Mouse (Mus musculus) lung, embryonic 16.5 days (tissue): ENCODE results near the gene Gm17409. TPM values are rescaled to one million over a fixed set of nuclear protein-coding genes. Genes with fewer than 3 reads are reported as not detected.

Source experiments
- ATAC-seq: fragments of 200-750 bp; cut with Nextera tagmentation; 2 replicates; pipeline ENCODE4 v1.8.0; 2017; ENCODE audit warnings: low read depth, mild to moderate bottlenecking, moderate library complexity
- H3K27ac ChIP-seq: fragments of 300-500 bp; sonication (generic); 2 replicates; pipeline ENCODE4 v1.5.1; 2014; ENCODE audit warnings: mild to moderate bottlenecking, control low read depth, low read length
- H3K27me3 ChIP-seq: fragments of 300-500 bp; sonication (generic); 2 replicates; pipeline ENCODE4 v1.6.1; 2014; ENCODE audit warnings: low read depth, low read length, mixed read lengths; ENCODE audit not compliant: control insufficient read depth, insufficient read depth
- H3K36me3 ChIP-seq: fragments of 300-500 bp; sonication (generic); 2 replicates; pipeline ENCODE4 v1.6.1; 2014; ENCODE audit warnings: low read length; ENCODE audit not compliant: control insufficient read depth, insufficient read depth
- H3K4me1 ChIP-seq: fragments of 300-500 bp; sonication (generic); replicated peaks from 2 replicates; pipeline ENCODE4 v1.6.1; 2014; ENCODE audit warnings: low read length, mixed read lengths; ENCODE audit not compliant: control insufficient read depth, insufficient read depth
- H3K4me2 ChIP-seq: fragments of 300-500 bp; sonication (generic); 2 replicates; pipeline ENCODE4 v1.6.1; 2014; ENCODE audit warnings: low read depth, low read length, control low read depth
- H3K4me3 ChIP-seq: fragments of 300-500 bp; sonication (generic); 2 replicates; pipeline ENCODE4 v1.5.1; 2014; ENCODE audit warnings: mild to moderate bottlenecking, low read length, control low read depth
- H3K9ac ChIP-seq: fragments of 300-500 bp; sonication (generic); 2 replicates; pipeline ENCODE4 v1.6.1; 2014; ENCODE audit warnings: low read length, control low read depth
- H3K9me3 ChIP-seq: fragments of 300-500 bp; sonication (generic); 2 replicates; pipeline ENCODE4 v1.6.1; 2016; ENCODE audit warnings: low read length; ENCODE audit not compliant: control insufficient read depth
- whole genome bisulfite sequencing: fragments of 180-500 bp; shearing (Covaris S2); extraction: QIAGEN DNeasy Blood & Tissue Kit; methylation state at CpG from one replicate; pipeline ENCODE4 v1.1.7; 2014; 5-methylcytosine and 5-hydroxymethylcytosine counted together
- polyA plus RNA-seq: library from polyadenylated mRNA; unstranded; fragments of >200 nt; fragmentation: Nextera tagmentation; extraction: Ambion mirVana; gene quantifications from 2 replicates; pipeline ENCODE4 v1.2.1, GENCODE M21; 2015

The Gm17409 gene
- polyA plus RNA-seq, 1 experiment from 2014 or later = not detected

DNA sequence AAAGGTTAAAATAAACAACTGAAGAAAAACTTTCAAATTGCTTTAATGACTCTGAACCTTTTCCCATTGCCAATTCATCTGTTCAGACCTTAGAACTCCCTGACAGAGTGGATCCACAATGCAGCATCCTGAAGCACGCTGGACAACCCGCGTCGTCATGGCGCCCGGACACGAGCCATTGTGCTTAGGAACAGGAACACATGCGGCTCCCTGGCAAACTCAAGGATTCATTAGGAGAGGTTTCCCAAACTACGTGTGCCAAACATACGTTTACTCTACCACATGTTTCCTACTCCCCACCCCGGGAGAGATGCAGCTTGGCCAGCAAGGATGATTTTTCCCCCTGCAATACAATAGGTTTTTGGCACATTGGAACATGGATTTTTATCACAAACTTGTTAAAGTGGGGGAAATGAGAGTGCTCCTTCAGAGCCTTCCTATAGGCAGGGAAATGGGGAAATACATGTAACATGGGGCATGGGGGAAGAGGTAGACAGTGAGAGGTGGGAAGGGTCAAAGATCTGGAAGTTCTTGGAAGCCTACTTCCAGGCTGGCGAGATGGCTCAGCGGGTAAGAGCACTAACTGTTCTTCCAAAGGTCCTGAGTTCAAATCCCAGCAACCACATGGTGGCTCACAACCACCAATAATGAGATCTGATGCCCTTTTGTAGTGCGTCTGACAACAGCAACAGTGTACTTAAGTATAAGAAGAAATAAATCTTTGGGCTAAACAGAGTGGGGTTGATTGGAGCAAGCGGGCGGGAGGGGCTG, 15.6 kb upstream of the Gm17409 start:
- Histone ChIP-seq H3K27ac (no peak overlapping the region), H3K27me3 (no peaks in the 10 kb centered on the region), H3K36me3 (peaks cover 17% of the 10 kb centered on the region), H3K4me3 (no peak overlapping the region), H3K9ac (no peak overlapping the region), H3K4me2 (no peak overlapping the region), H3K4me1 (no peaks in the 10 kb centered on the region), H3K9me3 (no peaks in the 10 kb centered on the region)
- 91% methylated on average over 16 of the region's 16 CpGs for WGBS
- no peak for ATAC-seq

DNA sequence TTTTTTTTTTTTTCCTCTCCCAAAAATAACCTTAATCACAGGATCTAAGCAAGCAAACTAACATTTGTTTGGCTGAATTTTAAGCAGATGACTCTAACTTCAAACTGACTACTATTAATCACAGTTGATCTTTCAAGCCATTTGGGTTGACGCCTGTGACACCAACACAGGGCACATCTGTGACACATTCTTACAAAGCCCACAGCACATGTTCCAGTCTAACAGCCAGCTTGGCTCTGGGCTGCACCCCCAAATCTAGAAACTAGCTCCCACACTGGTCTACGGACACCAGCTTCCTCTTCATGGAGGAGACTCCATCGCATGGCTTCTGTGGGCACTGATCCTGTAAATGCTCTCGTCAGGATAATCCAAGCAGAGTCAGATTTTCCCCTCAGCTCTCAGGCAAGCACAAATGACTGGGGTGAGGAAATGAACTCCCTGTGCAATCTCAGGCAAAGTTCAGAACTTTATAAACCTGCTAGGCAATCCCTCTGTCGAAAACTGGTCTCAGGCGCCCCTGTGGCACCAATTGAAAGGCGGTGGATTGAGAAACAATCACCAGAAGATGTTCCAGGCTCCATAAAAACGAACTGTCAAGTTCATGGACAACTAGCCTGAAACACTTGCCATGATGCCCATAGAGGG, 13.0 kb upstream of the Gm17409 start:
- 94% methylated on average over 8 of the region's 8 CpGs for WGBS
- H3K4me2 ChIP-seq = no peak overlapping the region
- no peaks in the 10 kb centered on the region for H3K9me3 ChIP-seq
- no peak for ATAC-seq
- no peak overlapping the region for H3K9ac ChIP-seq
- H3K27ac ChIP-seq = no peak overlapping the region
- H3K4me1 ChIP-seq = no peaks in the 10 kb centered on the region
- H3K36me3 ChIP-seq = peaks cover 21% of the 10 kb centered on the region
- no peak overlapping the region for H3K4me3 ChIP-seq
- H3K27me3 ChIP-seq = no peaks in the 10 kb centered on the region

DNA sequence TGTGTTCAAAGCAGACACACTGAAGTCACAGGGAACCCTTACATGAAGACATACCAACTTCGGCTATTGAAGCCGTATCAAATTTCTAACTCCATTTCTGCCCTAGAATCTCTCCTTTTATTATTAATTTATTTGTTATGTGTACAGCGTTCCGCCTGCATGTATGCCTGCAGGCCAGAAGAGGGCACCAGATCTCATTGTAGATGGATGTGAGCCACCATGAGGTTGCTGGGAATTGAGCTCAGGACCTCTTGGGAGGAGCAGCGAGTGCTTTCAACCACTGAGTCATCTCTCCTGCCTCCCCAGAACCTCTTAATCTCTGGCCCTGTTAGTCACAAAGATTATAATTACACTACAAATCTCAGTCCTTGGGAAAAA, 12.4 kb upstream of the Gm17409 start:
- Histone ChIP-seq H3K4me2 (no peak overlapping the region), H3K36me3 (peaks cover 23% of the 10 kb centered on the region), H3K9me3 (no peaks in the 10 kb centered on the region), H3K27ac (no peak overlapping the region), H3K4me1 (no peaks in the 10 kb centered on the region), H3K9ac (no peak overlapping the region), H3K4me3 (no peak overlapping the region), H3K27me3 (no peaks in the 10 kb centered on the region)
- no peak for ATAC-seq
- WGBS = 98% methylated on average over 5 of the region's 5 CpGs

DNA sequence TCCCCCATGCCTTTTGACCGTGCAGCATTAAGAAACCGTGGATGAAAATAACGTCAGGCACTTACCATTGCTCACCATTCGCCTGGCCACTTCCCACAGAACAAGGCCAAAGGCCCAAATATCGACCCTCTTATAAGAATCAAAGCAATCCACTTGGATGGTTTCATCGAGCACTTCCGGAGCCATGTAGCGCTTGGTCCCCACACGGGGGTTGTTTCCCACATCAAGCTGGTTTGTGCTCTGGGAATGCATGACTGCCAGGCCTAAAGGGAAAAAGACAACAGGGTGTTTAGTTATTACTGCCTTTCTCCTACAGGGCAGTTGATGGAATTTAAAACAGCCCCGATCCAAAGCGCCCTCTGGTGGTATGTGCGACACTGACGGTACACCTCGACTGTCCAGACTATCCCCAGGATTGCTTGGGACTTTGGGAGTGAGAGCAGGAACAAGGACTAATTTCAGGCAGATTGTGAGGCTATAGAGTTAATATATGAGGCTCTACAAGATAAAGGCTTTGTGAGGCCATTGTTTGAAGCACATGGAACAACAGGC, 11.0 kb upstream of the Gm17409 start:
- H3K36me3 ChIP-seq = peaks cover 23% of the 10 kb centered on the region
- no peak overlapping the region for H3K9ac ChIP-seq
- WGBS = 85% methylated on average over 14 of the region's 14 CpGs
- no peak overlapping the region for H3K4me2 ChIP-seq
- H3K4me1 ChIP-seq = no peaks in the 10 kb centered on the region
- H3K27me3 ChIP-seq = no peaks in the 10 kb centered on the region
- no peak for ATAC-seq
- H3K27ac ChIP-seq = no peak overlapping the region
- no peaks in the 10 kb centered on the region for H3K9me3 ChIP-seq
- no peak overlapping the region for H3K4me3 ChIP-seq

DNA sequence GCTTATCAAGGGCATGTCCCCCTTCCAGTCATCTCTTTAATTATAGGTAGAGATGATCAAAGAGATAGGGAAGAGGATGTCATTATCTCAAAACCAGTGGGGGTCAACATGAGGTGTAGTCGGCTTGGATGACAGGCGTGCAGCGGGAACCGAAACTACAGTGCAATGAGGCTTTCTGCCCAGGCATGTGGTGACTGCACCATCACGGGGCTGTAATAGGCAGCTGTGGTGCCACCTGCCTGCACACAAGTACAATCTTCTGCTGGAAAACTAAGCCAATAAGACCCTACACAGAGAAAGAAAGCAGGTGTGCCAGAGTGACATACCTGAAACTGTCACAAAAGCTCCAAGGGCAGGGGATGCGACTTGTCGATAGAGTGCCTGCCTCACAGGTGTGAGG, 374 bp downstream of the Gm17409 start:
- Histone ChIP-seq H3K27me3 (no peaks in the 10 kb centered on the region), H3K27ac (no peak overlapping the region), H3K4me3 (no peak overlapping the region), H3K9ac (no peak overlapping the region), H3K36me3 (peaks cover 27% of the 10 kb centered on the region), H3K4me1 (no peaks in the 10 kb centered on the region), H3K4me2 (no peak overlapping the region), H3K9me3 (peaks cover 5% of the 10 kb centered on the region; the same call in 1 of the 2 replicates)
- 90% methylated on average over 7 of the region's 7 CpGs for WGBS
- no peak for ATAC-seq

DNA sequence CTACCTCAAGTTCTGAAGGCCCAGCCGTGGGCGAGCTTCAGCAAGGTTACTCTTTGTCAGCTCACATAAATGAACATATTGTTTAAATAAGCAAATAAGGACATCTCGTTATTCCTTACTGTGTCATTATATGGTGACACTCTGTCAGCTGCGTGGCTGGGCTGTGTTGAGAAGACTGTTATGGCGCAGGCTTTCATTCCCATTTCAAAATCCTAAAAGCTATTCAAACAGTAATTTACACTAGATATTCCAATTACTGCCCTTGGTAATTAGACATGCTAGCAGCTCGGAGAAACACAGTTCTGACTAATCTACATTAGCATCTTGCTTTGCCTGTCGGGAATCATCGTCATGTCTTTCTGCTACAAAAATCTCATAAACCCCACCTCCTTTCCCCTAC, 5.7 kb downstream of the Gm17409 start:
- H3K36me3 ChIP-seq = peaks cover 2% of the 10 kb centered on the region; the same call in 1 of the 2 replicates
- H3K27me3 ChIP-seq = no peaks in the 10 kb centered on the region
- no peak overlapping the region for H3K4me3 ChIP-seq
- no peaks in the 10 kb centered on the region for H3K4me1 ChIP-seq
- WGBS = 91% methylated on average over 8 of the region's 8 CpGs
- H3K9ac ChIP-seq = no peak overlapping the region
- H3K27ac ChIP-seq = no peak overlapping the region
- H3K4me2 ChIP-seq = no peak overlapping the region
- no peak for ATAC-seq
- no peaks in the 10 kb centered on the region for H3K9me3 ChIP-seq

DNA sequence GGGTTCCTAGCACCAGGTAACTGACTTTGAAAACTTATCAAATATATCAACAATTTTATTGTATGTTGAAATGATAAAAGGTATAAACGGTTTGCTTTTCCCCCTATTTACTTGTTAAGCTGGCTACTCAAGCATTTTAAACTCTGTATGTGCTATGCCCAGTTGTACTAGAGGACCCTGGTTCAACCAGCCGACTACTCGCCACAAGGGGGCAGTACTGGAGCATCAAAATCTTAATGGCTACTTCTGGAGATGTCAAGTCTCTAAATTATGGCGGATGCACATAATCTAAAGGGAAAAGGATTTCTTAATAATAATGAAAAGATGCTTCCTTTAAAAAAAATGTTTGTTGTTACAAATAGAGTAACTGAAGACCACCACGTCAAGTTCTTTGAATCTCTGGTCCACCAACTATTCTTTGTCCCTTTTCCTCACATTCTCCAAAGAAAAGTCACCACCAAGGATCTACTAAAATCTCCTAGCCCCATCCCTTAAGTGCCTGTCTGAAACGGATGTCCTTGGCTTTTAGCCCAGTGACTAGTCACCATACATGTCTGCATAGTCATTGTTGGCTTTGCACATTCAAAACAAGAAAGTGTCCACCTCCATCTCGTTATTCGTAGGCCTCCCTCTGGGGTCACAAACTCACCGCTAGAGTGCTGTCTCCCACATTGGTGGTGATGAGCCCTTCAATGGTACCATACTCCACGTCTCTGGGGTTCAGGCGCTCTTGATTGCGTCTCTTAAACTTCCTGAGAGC, 7.2 kb downstream of the Gm17409 start:
- Histone ChIP-seq H3K36me3 (peaks cover 2% of the 10 kb centered on the region; the same call in 1 of the 2 replicates), H3K4me3 (no peak overlapping the region), H3K27ac (no peak overlapping the region), H3K9ac (no peak overlapping the region), H3K27me3 (no peaks in the 10 kb centered on the region), H3K4me2 (no peak overlapping the region), H3K4me1 (no peaks in the 10 kb centered on the region), H3K9me3 (no peaks in the 10 kb centered on the region)
- 56% methylated on average over 12 of the region's 12 CpGs for WGBS
- peak; percentile 74; the same call in 1 of the 2 replicates for ATAC-seq

DNA sequence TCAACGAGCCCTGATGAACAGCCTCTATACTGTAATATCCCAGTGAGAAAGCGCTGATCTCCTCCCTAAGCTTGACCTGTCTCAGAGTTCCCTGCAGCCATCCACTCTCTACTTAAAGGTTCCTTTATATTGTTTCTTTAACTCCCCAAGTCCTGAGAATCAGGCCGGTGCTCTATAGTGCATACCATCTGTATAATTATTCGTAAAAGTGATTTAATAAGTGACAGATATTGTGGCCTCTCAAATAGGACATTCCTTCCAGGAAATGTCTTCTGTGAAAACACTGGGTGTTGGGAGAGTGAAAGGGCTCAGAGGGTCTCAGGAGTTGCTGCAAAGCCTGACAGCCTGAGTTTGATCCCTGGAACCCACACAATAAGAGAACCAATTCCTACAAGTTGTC, 8.2 kb downstream of the Gm17409 start:
- Histone ChIP-seq H3K27me3 (no peaks in the 10 kb centered on the region), H3K27ac (no peak overlapping the region), H3K4me1 (no peaks in the 10 kb centered on the region), H3K9ac (no peak overlapping the region), H3K4me2 (no peak overlapping the region), H3K9me3 (no peaks in the 10 kb centered on the region), H3K4me3 (no peak overlapping the region), H3K36me3 (no peaks in the 10 kb centered on the region; the same call in 1 of the 2 replicates)
- ATAC-seq = no peak
- 88% methylated on average over 4 of the region's 4 CpGs for WGBS

DNA sequence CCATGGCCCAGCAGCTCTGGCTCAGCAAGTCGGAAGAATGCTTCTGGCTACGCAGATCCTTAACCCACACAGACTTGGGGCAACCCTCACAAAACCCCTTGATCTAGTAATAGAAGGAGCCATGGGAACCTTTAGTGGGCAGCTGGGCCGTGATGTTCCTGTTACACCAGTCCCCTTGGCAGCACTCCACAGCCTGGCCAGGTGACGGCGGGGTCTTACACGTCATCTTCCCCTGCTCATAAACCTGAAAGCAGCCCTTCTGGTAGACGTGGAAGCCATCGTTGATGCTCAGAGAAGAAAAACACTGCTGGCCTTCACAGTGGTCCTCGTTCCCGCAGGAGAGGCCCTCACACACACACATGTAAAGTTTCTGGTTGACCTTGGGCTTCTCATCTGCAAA, 9.6 kb downstream of the Gm17409 start:
- Histone ChIP-seq H3K27ac (no peak overlapping the region), H3K9me3 (no peaks in the 10 kb centered on the region), H3K4me2 (no peak overlapping the region), H3K9ac (no peak overlapping the region), H3K36me3 (no peaks in the 10 kb centered on the region; the same call in 1 of the 2 replicates), H3K4me1 (peaks cover 4% of the 10 kb centered on the region), H3K27me3 (no peaks in the 10 kb centered on the region), H3K4me3 (no peak overlapping the region)
- WGBS = 87% methylated on average over 10 of the region's 10 CpGs
- no peak for ATAC-seq
